Mouse (Mus musculus) forebrain, embryonic 16.5 days (tissue): ENCODE results near the gene 4930432M17Rik. TPM values are rescaled to one million over a fixed set of nuclear protein-coding genes. Genes with fewer than 3 reads are reported as not detected.

Experiments
- ATAC-seq: fragments of 200-750 bp; cut with Nextera tagmentation; 2 replicates; pipeline ENCODE4 v1.8.0; 2017; ENCODE audit warnings: mild to moderate bottlenecking, moderate library complexity
- H3K27ac ChIP-seq: fragments of 300-500 bp; sonication (generic); 2 replicates; pipeline ENCODE4 v1.5.1; 2014; ENCODE audit warnings: low read length, control low read depth
- H3K27me3 ChIP-seq: fragments of 300-500 bp; sonication (generic); replicated peaks from 2 replicates; pipeline ENCODE4 v1.6.1; 2014; ENCODE audit warnings: low read length; ENCODE audit not compliant: control insufficient read depth, insufficient read depth
- H3K36me3 ChIP-seq: fragments of 300-500 bp; sonication (generic); 2 replicates; pipeline ENCODE4 v1.6.1; 2014; ENCODE audit not compliant: control insufficient read depth, insufficient read depth
- H3K4me1 ChIP-seq: fragments of 300-500 bp; sonication (generic); replicated peaks from 2 replicates; pipeline ENCODE4 v1.6.1; 2014; ENCODE audit warnings: low read length; ENCODE audit not compliant: control insufficient read depth, insufficient read depth
- H3K4me2 ChIP-seq: fragments of 300-500 bp; sonication (generic); 2 replicates; pipeline ENCODE4 v1.6.1; 2014; ENCODE audit warnings: mild to moderate bottlenecking, low read length, control low read depth
- H3K4me3 ChIP-seq: fragments of 300-500 bp; sonication (generic); replicated peaks from 2 replicates; pipeline ENCODE4 v1.5.1; 2014; ENCODE audit warnings: mild to moderate bottlenecking, low read length, control low read depth
- H3K9ac ChIP-seq: fragments of 300-500 bp; sonication (generic); replicated peaks from 2 replicates; pipeline ENCODE4 v1.6.1; 2014; ENCODE audit warnings: low read depth, low read length, control low read depth
- H3K9me3 ChIP-seq: fragments of 300-500 bp; sonication (generic); 2 replicates; pipeline ENCODE4 v1.6.1; 2016; ENCODE audit warnings: low read length; ENCODE audit not compliant: control insufficient read depth
- WGBS: fragments of 180-500 bp; shearing (Covaris S2); extraction: QIAGEN DNeasy Blood & Tissue Kit; methylation state at CpG from one replicate; pipeline ENCODE4 v1.1.7; 2014; 5-methylcytosine and 5-hydroxymethylcytosine counted together
- polyA plus RNA-seq: library from polyadenylated mRNA; unstranded; fragments of >200 nt; fragmentation: Nextera tagmentation; extraction: Ambion mirVana; gene quantifications from 2 replicates; pipeline ENCODE4 v1.2.1, GENCODE M21; 2015

4930432M17Rik gene
- polyA plus RNA-seq = not detected in 2 replicates

DNA sequence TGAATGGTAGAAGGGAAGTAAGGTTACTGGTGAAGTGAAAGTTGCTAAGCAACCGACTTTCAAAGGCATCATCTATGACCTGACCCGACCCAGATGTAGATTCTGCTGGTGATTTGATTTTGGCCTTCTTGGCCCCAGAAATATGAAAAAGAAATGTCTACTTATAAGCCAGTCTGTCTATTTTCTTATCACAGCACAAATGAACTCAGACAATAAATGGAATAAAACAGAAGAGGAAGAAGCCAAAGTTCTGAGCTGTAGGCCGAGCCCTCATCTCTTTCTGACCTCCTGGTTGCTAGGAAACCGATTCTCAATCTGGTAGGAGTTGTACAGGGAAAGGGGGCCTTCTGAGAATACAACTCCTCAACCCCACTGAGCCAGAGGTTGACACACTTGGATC, at the start of gene 4930432M17Rik:
Gene 4930432M17Rik, plus strand, starts transcription at position 301 of the 400 bp plus-strand sequence.
- no peak within 1 kb of the TSS for H3K27ac ChIP-seq
- no peaks in the 10 kb centered on the region for H3K36me3 ChIP-seq

DNA sequence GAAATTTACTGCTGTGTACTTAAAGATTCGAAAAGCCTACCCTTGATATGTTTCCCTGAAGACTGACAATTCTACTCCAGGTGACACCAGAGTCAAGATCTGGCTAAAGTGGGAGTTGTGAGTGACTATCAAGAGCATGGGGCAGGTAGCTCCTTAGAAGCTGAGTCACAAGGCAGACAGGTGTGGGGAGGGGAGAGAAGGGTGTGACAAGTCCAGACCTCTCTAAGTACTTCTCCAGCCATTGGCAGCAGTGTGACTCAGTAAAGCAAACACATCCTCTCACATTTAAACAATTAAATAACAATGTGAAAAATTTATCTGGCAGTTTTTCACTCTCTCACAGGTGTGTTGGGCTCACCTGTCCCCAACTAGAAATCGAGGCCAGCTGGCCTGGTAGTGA, 44.9 kb upstream of the 4930432M17Rik start:
- no peak overlapping the region for H3K4me3 ChIP-seq
- H3K9me3 ChIP-seq = no peaks in the 10 kb centered on the region
- H3K4me2 ChIP-seq = no peak overlapping the region
- H3K36me3 ChIP-seq = no peaks in the 10 kb centered on the region
- H3K27ac ChIP-seq = no peak overlapping the region
- no peak overlapping the region for H3K9ac ChIP-seq
- WGBS = 79% methylated on average over 2 of the region's 2 CpGs
- ATAC-seq = no peak
- no peaks in the 10 kb centered on the region for H3K4me1 ChIP-seq
- H3K27me3 ChIP-seq = no peaks in the 10 kb centered on the region

More for the DNA sequence above, at the start of gene 4930432M17Rik:
- Histone ChIP-seq H3K4me2 (no peak within 1 kb of the TSS), H3K4me1 (no peaks in the 10 kb centered on the region), H3K4me3 (no peak within 1 kb of the TSS), H3K27me3 (no peaks in the 10 kb centered on the region), H3K9me3 (no peaks in the 10 kb centered on the region), H3K9ac (no peak within 1 kb of the TSS)
- no peak for ATAC-seq
- 79% methylated on average over 4 of the region's 4 CpGs for WGBS

DNA sequence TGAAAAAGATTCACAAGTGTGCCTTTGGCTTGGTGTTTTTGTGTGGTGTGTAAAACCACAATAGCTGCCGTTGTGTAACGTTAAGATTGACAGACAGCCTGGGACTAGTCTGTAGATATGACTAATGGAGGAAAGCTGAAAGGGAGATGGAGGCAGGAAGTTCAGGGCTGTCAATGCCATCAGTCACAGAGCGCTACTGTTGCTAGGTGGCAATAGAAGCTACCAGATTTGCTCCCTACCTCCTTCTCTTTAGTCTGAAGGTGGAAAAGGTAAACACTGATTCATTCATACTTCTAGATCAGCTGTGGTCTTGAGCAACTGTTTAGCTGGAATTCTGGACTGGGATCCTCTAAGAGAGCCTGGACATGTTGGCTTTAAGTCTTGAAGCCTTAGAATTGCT, 44.3 kb upstream of the 4930432M17Rik start:
- Histone ChIP-seq H3K9ac (no peak overlapping the region), H3K27ac (no peak overlapping the region), H3K4me3 (no peak overlapping the region), H3K4me1 (no peaks in the 10 kb centered on the region), H3K9me3 (no peaks in the 10 kb centered on the region), H3K27me3 (no peaks in the 10 kb centered on the region), H3K36me3 (no peaks in the 10 kb centered on the region), H3K4me2 (no peak overlapping the region)
- WGBS = 93% methylated on average over 3 of the region's 3 CpGs
- ATAC-seq = no peak

DNA sequence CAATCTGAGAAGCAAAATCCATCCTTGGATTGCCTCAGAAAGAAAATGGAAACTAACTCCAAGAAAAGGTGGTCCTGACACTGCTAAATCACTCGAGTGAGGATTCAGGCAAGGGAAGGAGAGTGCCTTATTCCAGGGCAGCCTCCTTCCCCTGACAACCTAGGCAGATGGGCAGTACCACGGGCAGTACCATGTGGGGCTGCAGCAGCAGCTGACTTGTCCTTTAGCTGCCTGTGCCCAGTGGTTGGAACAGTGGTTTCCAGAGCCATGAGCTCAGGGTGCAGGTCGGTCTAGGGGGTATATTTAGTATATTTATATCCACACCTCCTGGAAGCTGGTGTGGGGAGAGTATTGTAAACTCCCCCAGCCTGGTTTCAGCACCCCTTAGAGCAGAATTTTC, 42.3 kb upstream of the 4930432M17Rik start:
- no peak overlapping the region for H3K27ac ChIP-seq
- no peaks in the 10 kb centered on the region for H3K4me1 ChIP-seq
- no peak for ATAC-seq
- H3K9me3 ChIP-seq = no peaks in the 10 kb centered on the region
- no peak overlapping the region for H3K4me3 ChIP-seq
- WGBS = 51% methylated on average over 3 of the region's 3 CpGs
- H3K4me2 ChIP-seq = no peak overlapping the region
- no peaks in the 10 kb centered on the region for H3K27me3 ChIP-seq
- H3K9ac ChIP-seq = no peak overlapping the region
- no peaks in the 10 kb centered on the region for H3K36me3 ChIP-seq

- Histone ChIP-seq H3K27me3 (no peaks in the 10 kb centered on the region), H3K4me1 (no peaks in the 10 kb centered on the region), H3K9me3 (no peaks in the 10 kb centered on the region), H3K9ac (no peak overlapping the region), H3K36me3 (no peaks in the 10 kb centered on the region), H3K4me3 (no peak overlapping the region), H3K27ac (no peak overlapping the region), H3K4me2 (no peak overlapping the region)
- no peak for ATAC-seq
- WGBS = 88% methylated on average over 7 of the region's 7 CpGs
These were observed 39.9 kb upstream of the 4930432M17Rik start for GRCm38 (mm10) chr3:121630626-121631025.

DNA sequence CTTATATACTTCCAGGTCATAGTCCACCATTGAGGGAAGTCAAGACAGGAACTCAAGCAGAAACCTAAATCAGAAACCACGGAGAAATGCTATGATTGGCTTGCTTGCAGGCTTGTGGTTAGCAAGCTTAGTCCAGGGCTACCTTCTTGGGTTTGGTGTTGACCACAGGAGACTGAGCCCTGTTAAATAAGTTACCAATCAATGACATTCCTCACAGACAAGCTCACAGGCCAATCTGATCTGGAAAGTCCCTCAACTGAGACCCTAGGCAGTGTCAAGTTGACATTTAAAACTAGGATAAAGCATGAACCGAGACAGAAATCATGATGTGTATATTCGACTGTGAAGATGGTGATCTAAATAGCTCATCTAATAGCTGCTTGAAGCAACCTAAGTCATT, 35.6 kb upstream of the 4930432M17Rik start:
- H3K9ac ChIP-seq = no peak overlapping the region
- H3K4me2 ChIP-seq = no peak overlapping the region
- 90% methylated on average over 3 of the region's 3 CpGs for WGBS
- H3K27ac ChIP-seq = no peak overlapping the region
- H3K36me3 ChIP-seq = no peaks in the 10 kb centered on the region
- H3K9me3 ChIP-seq = no peaks in the 10 kb centered on the region
- H3K27me3 ChIP-seq = no peaks in the 10 kb centered on the region
- no peak overlapping the region for H3K4me3 ChIP-seq
- ATAC-seq = no peak
- H3K4me1 ChIP-seq = no peaks in the 10 kb centered on the region

DNA sequence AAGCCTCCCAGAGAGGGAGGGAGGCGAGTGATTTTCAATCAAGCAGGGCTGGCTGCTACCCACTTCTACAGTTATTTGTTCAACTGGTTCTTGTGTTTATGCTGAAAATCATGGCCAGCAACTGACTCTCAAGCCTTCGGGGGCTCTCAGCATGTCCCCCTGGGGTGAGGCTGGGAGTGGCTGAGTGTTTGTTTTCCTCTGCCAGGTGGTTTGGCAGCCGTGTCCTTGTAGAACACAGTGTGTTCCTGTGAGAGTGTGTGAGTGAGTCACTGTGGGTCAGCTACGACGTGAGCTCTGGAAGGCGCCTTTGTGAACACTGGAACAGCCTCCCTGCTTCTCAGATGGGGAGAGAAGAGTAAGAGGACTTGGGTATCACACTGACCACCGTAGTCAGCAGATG, 35.1 kb upstream of the 4930432M17Rik start:
- WGBS = 66% methylated on average over 7 of the region's 7 CpGs
- Histone ChIP-seq H3K4me2 (no peak overlapping the region), H3K9me3 (no peaks in the 10 kb centered on the region), H3K36me3 (no peaks in the 10 kb centered on the region), H3K4me1 (no peaks in the 10 kb centered on the region), H3K9ac (no peak overlapping the region), H3K27me3 (no peaks in the 10 kb centered on the region), H3K4me3 (no peak overlapping the region), H3K27ac (no peak overlapping the region)
- no peak for ATAC-seq

- WGBS = 55% methylated on average over 6 of the region's 6 CpGs
- H3K4me3 ChIP-seq = no peak overlapping the region
- H3K27ac ChIP-seq = no peak overlapping the region
- no peaks in the 10 kb centered on the region for H3K27me3 ChIP-seq
- no peak overlapping the region for H3K9ac ChIP-seq
- no peaks in the 10 kb centered on the region for H3K36me3 ChIP-seq
- H3K4me1 ChIP-seq = no peaks in the 10 kb centered on the region
- H3K4me2 ChIP-seq = no peak overlapping the region
- ATAC-seq = peak; percentile 68
- no peaks in the 10 kb centered on the region for H3K9me3 ChIP-seq
These were observed 34.2 kb upstream of the 4930432M17Rik start for GRCm38 (mm10) chr3:121636315-121636714.

DNA sequence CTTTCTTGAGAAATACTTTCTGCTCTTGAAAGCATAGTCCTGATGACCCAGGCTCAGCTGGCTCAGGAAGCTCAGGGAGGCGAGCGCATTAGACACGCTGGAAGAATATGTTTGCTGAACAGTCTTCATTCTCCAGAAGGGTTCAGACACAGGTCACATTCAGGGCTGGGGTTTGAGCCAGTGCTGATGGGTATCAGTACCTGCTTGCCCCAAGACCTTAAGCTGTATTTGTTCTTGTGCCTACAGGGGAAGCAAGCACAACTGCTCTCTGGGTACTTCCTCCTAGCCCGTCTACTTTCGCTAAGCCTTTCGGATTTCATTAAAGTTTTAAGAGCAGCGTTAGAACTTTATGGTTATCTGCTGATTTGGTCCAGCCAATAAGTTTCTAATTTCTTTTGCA, 33.8 kb upstream of the 4930432M17Rik start:
- Histone ChIP-seq H3K27ac (no peak overlapping the region), H3K4me3 (no peak overlapping the region), H3K9ac (no peak overlapping the region), H3K9me3 (no peaks in the 10 kb centered on the region), H3K36me3 (no peaks in the 10 kb centered on the region), H3K4me1 (no peaks in the 10 kb centered on the region), H3K27me3 (no peaks in the 10 kb centered on the region), H3K4me2 (no peak overlapping the region)
- 86% methylated on average over 7 of the region's 7 CpGs for WGBS
- peak; percentile 23; the same call in 1 of the 2 replicates for ATAC-seq

- H3K27me3 ChIP-seq = no peaks in the 10 kb centered on the region
- WGBS = 84% methylated on average over 5 of the region's 5 CpGs
- H3K27ac ChIP-seq = no peak overlapping the region
- H3K4me3 ChIP-seq = no peak overlapping the region
- no peak overlapping the region for H3K9ac ChIP-seq
- ATAC-seq = no peak
- no peaks in the 10 kb centered on the region for H3K9me3 ChIP-seq
- H3K36me3 ChIP-seq = no peaks in the 10 kb centered on the region
- no peaks in the 10 kb centered on the region for H3K4me1 ChIP-seq
- H3K4me2 ChIP-seq = no peak overlapping the region
These were observed 32.8 kb upstream of the 4930432M17Rik start for GRCm38 (mm10) chr3:121637792-121638191.
